ENCODE assay signal across 12 mouse cellular contexts in the genomic region with DNA sequence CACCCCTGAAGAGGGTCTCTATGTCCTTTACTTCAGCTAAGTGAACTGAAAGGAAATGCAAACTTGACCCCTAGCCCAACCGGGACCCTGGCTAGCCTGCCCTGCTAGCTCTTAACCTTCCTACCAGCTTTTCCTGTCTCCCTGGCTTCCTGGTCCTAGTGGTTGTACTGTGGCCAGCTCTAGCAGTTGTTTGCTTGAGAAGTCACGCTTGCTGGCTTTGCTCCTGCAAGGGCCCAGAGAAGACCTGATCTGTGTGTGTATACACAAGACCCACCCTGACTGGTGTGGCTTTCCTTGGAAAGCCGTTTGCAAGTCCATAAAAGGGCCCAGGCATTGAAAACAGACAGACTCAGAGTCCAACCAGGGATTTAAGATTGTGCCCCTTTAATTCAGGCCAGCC. TPM values are rescaled to one million over a fixed set of nuclear protein-coding genes. Genes with fewer than 3 reads are reported as not detected.
DNase-seq lines count a peak whose midpoint lies in the region; ATAC-seq lines count a peak whose summit lies in the region.
"Had no signal": no experiment of that assay in that cellular context is flagged by ENCODE, and none has a peak within 500 bp of the region (broad histone marks: within the 10 kb centered on the region; RNA-seq: fewer than 3 reads in every experiment).

No protein-coding gene starts in this region.

- DNase-seq in adrenal gland, postnatal 14 days = peak; percentile 34
- no peak for DNase-seq in adrenal gland, postnatal 4 days (ENCODE audit: low spot score in 2 of 2)
- peak; percentile 70 for DNase-seq in urinary bladder, postnatal 14 days (ENCODE audit: low spot score)
- no peak for DNase-seq in urinary bladder, postnatal 10 days (ENCODE audit: low spot score)
- peak; percentile 76 to 80 for DNase-seq in lung, adult 18-20 months
- no peak for DNase-seq in thymus, postnatal 14 days
- no peak for DNase-seq in spleen, postnatal 36 days (ENCODE audit: low spot score in 2 of 2)

- no peaks in the 10 kb centered on the region for H3K27me3 ChIP-seq in stomach, embryonic 16.5 days (ENCODE audit: control insufficient read depth, insufficient read depth, low read length)

- H3K9me3 ChIP-seq in stomach, embryonic 16.5 days (replicated peaks; ENCODE audit: control insufficient read depth, low read length) = no peaks in the 10 kb centered on the region
- H3K9me3 ChIP-seq: forebrain, embryonic 13.5 days had no signal

- 28% methylated on average over 3 of the region's 3 CpGs for WGBS in stomach, embryonic 16.5 days

- H3K9ac ChIP-seq in stomach, embryonic 16.5 days (ENCODE audit: low read length) = 0 out of 2 replicates have a peak overlapping the region, but pooled peaks have one; percentile 14
- H3K9ac ChIP-seq: forebrain, embryonic 13.5 days had no signal

- no peak overlapping the region for H3K4me3 ChIP-seq in stomach, embryonic 16.5 days (replicated peaks; ENCODE audit: low read length)
- H3K4me3 ChIP-seq: forebrain, embryonic 13.5 days had no signal

- peak overlapping the region; percentile 88 for H3K27ac ChIP-seq in stomach, embryonic 16.5 days (ENCODE audit: low read length)
- H3K27ac ChIP-seq: forebrain, embryonic 13.5 days had no signal

- H3K36me3 ChIP-seq in stomach, embryonic 16.5 days (ENCODE audit: control insufficient read depth, insufficient read depth, low read length) = no peaks in the 10 kb centered on the region

- peaks cover 9% of the 10 kb centered on the region for H3K4me1 ChIP-seq in stomach, embryonic 16.5 days (ENCODE audit: control insufficient read depth, insufficient read depth, low read length)
- H3K4me1 ChIP-seq: forebrain, embryonic 13.5 days had no signal

- ATAC-seq in stomach, embryonic 16.5 days (ENCODE audit: insufficient read depth, low FRiP score) = peak; percentile 88
- ATAC-seq: forebrain, embryonic 13.5 days had no signal

- H3K4me2 ChIP-seq in stomach, embryonic 16.5 days (ENCODE audit: low read depth, low read length) = peak overlapping the region; percentile 8; the same call in 1 of the 2 replicates
- H3K4me2 ChIP-seq: forebrain, embryonic 13.5 days had no signal

RNA-seq across cellular contexts. Expression of a gene that starts 7.3 kb away (rescaled TPM):
- 32.9 and 34.5 TPM in 2 replicates for total RNA-seq in adrenal gland, postnatal 14 days (2021)
- 10 to 100 TPM; 52.7 to 53.2 TPM for total RNA-seq in adrenal gland, postnatal 4 days (2021)
- 111 and 121 TPM in 2 replicates for polyA plus RNA-seq in stomach, embryonic 16.5 days (2015; fragmentation: Nextera tagmentation; extraction: Ambion mirVana)

RNA-seq across cellular contexts. Expression of a gene that starts 22.9 kb away (rescaled TPM):
- total RNA-seq in adrenal gland, postnatal 14 days (2021) = 46.3 and 47.1 TPM in 2 replicates
- 10 to 100 TPM; 34.4 to 41.9 TPM for total RNA-seq in adrenal gland, postnatal 4 days (2021)
- polyA plus RNA-seq in stomach, embryonic 16.5 days (2015; fragmentation: Nextera tagmentation; extraction: Ambion mirVana) = 31.7 and 33.8 TPM in 2 replicates

RNA-seq across cellular contexts. Expression of a gene that starts 55.5 kb away (rescaled TPM):
- not detected in 2 replicates for total RNA-seq in adrenal gland, postnatal 14 days (2021)
- total RNA-seq in adrenal gland, postnatal 4 days (2021) = not detected
- not detected in 2 replicates for polyA plus RNA-seq in stomach, embryonic 16.5 days (2015; fragmentation: Nextera tagmentation; extraction: Ambion mirVana)
- total RNA-seq: heart, postnatal 10 days; layer of hippocampus, postnatal 25 days had no signal
- polyA plus RNA-seq: forebrain, embryonic 13.5 days; liver, embryonic 16.5 days had no signal

Comparison
In these comparisons a context has a peak if more than half of its experiments do, and no peak if none do; other contexts are left out.
1. DNase-seq: peak in adrenal gland, postnatal 14 days (single experiment), urinary bladder, postnatal 14 days (single experiment) and lung, adult 18-20 months (2 of 2); none in adrenal gland, postnatal 4 days (0 of 2), urinary bladder, postnatal 10 days (single experiment), thymus, postnatal 14 days (single experiment) and spleen, postnatal 36 days (0 of 2).